8 mouse cellular contexts compared by ENCODE assay signal in the genomic region with DNA sequence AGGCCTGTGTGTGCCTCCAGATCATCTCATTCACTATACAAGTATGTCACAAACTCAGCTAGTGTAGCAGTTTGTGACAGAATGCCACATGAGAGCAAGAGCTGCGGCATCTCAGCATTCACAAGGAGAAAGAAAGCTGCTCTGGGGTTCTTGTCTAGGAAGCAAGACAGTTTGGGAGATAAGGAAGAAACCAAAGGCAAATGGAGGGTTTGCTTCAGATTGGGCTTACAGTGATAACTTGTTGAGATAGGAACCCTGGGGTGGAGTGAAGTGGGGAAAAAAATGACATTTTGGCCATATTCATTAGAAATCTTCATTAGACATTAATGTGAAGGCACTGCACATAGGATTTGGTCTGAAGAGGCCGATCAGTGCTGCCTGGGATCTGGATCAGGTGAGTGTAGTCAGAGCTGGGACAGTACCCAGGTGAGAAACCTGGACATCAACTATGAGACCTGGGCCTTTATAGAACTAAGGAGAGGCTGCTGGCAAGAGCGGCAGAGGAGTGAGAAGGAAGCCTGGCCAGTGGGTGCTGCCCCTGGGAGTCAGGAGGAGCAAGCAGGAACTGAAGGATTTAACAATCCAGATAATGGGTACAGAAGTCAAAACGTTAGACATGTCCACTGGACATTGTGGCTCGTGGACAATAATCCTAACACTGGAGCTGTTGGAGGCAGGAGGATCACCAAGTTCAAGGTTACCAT. TPM values are rescaled to one million over a fixed set of nuclear protein-coding genes. Genes with fewer than 3 reads are reported as not detected.
DNase-seq lines count a peak whose midpoint lies in the region; ATAC-seq and TF ChIP-seq lines count a peak whose summit lies in the region.

No protein-coding gene starts in this region.

- DNase-seq in kidney, adult 11 months: no peak
- DNase-seq in embryonic facial prominence, embryonic 10.5 days (ENCODE audit: low spot score): no peak
- DNase-seq in forebrain, postnatal 0 days: no peak
- no peak for DNase-seq in liver, embryonic 14.5 days (ENCODE audit: low read depth in 3 of 3, low spot score in 3 of 3)
- no peak for DNase-seq in urinary bladder, postnatal 10 days (ENCODE audit: low spot score)
- no peak for DNase-seq in right cerebral cortex, postnatal 10 days (ENCODE audit: low spot score in 2 of 2)
- DNase-seq in testis, postnatal 10 days (ENCODE audit: low spot score): no peak

- peak overlapping the region; percentile 67; the same call in 1 of the 2 replicates for H3K9ac ChIP-seq in kidney, embryonic 14.5 days (ENCODE audit: low read depth, low read length)
- H3K9ac ChIP-seq in forebrain, postnatal 0 days: no peak overlapping the region
- H3K9ac ChIP-seq in liver, embryonic 14.5 days (replicated peaks): no peak overlapping the region

- TF ChIP-seq EP300 in liver, embryonic 14.5 days (IDR thresholded peaks at IDR 0.05; ENCODE audit: low read depth): no peak

- WGBS in kidney, embryonic 14.5 days: 74% methylated on average over 5 of the region's 5 CpGs
- 79% methylated on average over 5 of the region's 5 CpGs for WGBS in embryonic facial prominence, embryonic 10.5 days
- WGBS in forebrain, postnatal 0 days: 81% methylated on average over 5 of the region's 5 CpGs
- 49% methylated on average over 5 of the region's 5 CpGs for WGBS in liver, embryonic 14.5 days (ENCODE audit: insufficient replicate concordance)

- H3K4me3 ChIP-seq in kidney, embryonic 14.5 days (ENCODE audit: low read length): peak overlapping the region; percentile 63
- peak overlapping the region; percentile 85 for H3K4me3 ChIP-seq in embryonic facial prominence, embryonic 10.5 days
- H3K4me3 ChIP-seq in forebrain, postnatal 0 days (ENCODE audit: low read depth, low read length): no peak overlapping the region
- H3K4me3 ChIP-seq in liver, embryonic 14.5 days (ENCODE audit: insufficient read depth in 1 of 2, low read depth in 2 of 2, low read length in 2 of 2): no peak overlapping the region

- H3K4me2 ChIP-seq in kidney, embryonic 14.5 days (replicated peaks; ENCODE audit: low read depth, low read length): peak overlapping the region; percentile 87
- H3K4me2 ChIP-seq in forebrain, postnatal 0 days (ENCODE audit: low read depth): peak overlapping the region; percentile 87
- peak overlapping the region; percentile 90 for H3K4me2 ChIP-seq in liver, embryonic 14.5 days (ENCODE audit: low read depth)

- H3K27ac ChIP-seq in kidney, embryonic 14.5 days (ENCODE audit: low read depth, low read length): peak overlapping the region; percentile 69
- peak overlapping the region; percentile 88; the same call in 1 of the 2 replicates for H3K27ac ChIP-seq in embryonic facial prominence, embryonic 10.5 days (replicated peaks)
- H3K27ac ChIP-seq in forebrain, postnatal 0 days (ENCODE audit: low read depth, low read length): no peak overlapping the region
- H3K27ac ChIP-seq in liver, embryonic 14.5 days: no peak overlapping the region

- TF ChIP-seq CTCF in forebrain, postnatal 0 days (IDR thresholded peaks at IDR 0.05; ENCODE audit: low read depth): no peak
- no peak for TF ChIP-seq CTCF in liver, embryonic 14.5 days (IDR thresholded peaks at IDR 0.05; ENCODE audit: low read depth)

- peaks cover 15% of the 10 kb centered on the region for H3K36me3 ChIP-seq in kidney, embryonic 14.5 days (ENCODE audit: control insufficient read depth, insufficient read depth, low read length)
- H3K36me3 ChIP-seq in embryonic facial prominence, embryonic 10.5 days (replicated peaks): peaks cover 20% of the 10 kb centered on the region
- H3K36me3 ChIP-seq in forebrain, postnatal 0 days (ENCODE audit: insufficient read depth): peaks cover 9% of the 10 kb centered on the region
- H3K36me3 ChIP-seq in liver, embryonic 14.5 days (replicated peaks; ENCODE audit: control insufficient read depth, insufficient read depth, low read depth): peaks cover 12% of the 10 kb centered on the region

- H3K9me3 ChIP-seq in kidney, embryonic 14.5 days (ENCODE audit: control insufficient read depth, low read length): no peaks in the 10 kb centered on the region
- no peaks in the 10 kb centered on the region for H3K9me3 ChIP-seq in embryonic facial prominence, embryonic 10.5 days
- H3K9me3 ChIP-seq in forebrain, postnatal 0 days (ENCODE audit: low read length): no peaks in the 10 kb centered on the region
- no peaks in the 10 kb centered on the region for H3K9me3 ChIP-seq in liver, embryonic 14.5 days (ENCODE audit: control insufficient read depth, low read length)

- no peaks in the 10 kb centered on the region for H3K27me3 ChIP-seq in kidney, embryonic 14.5 days (ENCODE audit: control insufficient read depth, insufficient read depth, low read length)
- H3K27me3 ChIP-seq in embryonic facial prominence, embryonic 10.5 days (replicated peaks; ENCODE audit: low read depth, poor library complexity, severe bottlenecking): peaks cover 56% of the 10 kb centered on the region
- H3K27me3 ChIP-seq in forebrain, postnatal 0 days (ENCODE audit: insufficient read depth, low read length): peaks cover 19% of the 10 kb centered on the region
- peaks cover 3% of the 10 kb centered on the region; the same call in 1 of the 2 replicates for H3K27me3 ChIP-seq in liver, embryonic 14.5 days (ENCODE audit: control insufficient read depth, insufficient read depth, low read length)

- ATAC-seq in kidney, embryonic 14.5 days (ENCODE audit: low FRiP score, low TSS enrichment): no peak
- ATAC-seq in forebrain, postnatal 0 days: no peak
- no peak for ATAC-seq in liver, embryonic 14.5 days (ENCODE audit: insufficient read depth)

- H3K4me1 ChIP-seq in kidney, embryonic 14.5 days (ENCODE audit: control insufficient read depth, insufficient read depth, low read length): peaks cover 49% of the 10 kb centered on the region
- H3K4me1 ChIP-seq in embryonic facial prominence, embryonic 10.5 days: peaks cover 65% of the 10 kb centered on the region
- peaks cover 28% of the 10 kb centered on the region for H3K4me1 ChIP-seq in forebrain, postnatal 0 days (ENCODE audit: insufficient read depth)
- H3K4me1 ChIP-seq in liver, embryonic 14.5 days (replicated peaks; ENCODE audit: control insufficient read depth in 2 of 2, insufficient read depth in 2 of 2, low read length in 1 of 2): peaks cover 35 to 42% of the 10 kb centered on the region in 2 experiments

RNA-seq across cellular contexts. Expression of a gene that starts 1.5 kb away (rescaled TPM):
- polyA plus RNA-seq in kidney, embryonic 14.5 days (2014; fragmentation: Nextera tagmentation; extraction: Ambion mirVana): 53.2 and 60.1 TPM in 2 replicates
- 45.3 and 46.5 TPM in 2 replicates for polyA plus RNA-seq in embryonic facial prominence, embryonic 10.5 days (2016; fragmentation: Nextera tagmentation; extraction: Ambion mirVana)
- 21.7 and 25.2 TPM in 2 replicates for total RNA-seq in forebrain, postnatal 0 days (2014; rRNA removed)
- polyA plus RNA-seq in forebrain, postnatal 0 days (2015; fragmentation: Nextera tagmentation; extraction: Ambion mirVana): 26.6 and 33.3 TPM in 2 replicates
- polyA plus RNA-seq in liver, embryonic 14.5 days (2012; rRNA removed): 9.8 and 13.6 TPM in 2 replicates
- 11.2 and 12.0 TPM in 2 replicates for polyA plus RNA-seq in liver, embryonic 14.5 days (2014; fragmentation: Nextera tagmentation; extraction: Ambion mirVana)

RNA-seq across cellular contexts. Expression of a gene that starts 5.7 kb away (rescaled TPM):
- 0.76 and 1.7 TPM in 2 replicates for polyA plus RNA-seq in kidney, embryonic 14.5 days (2014; fragmentation: Nextera tagmentation; extraction: Ambion mirVana)
- 0.97 and 1.2 TPM in 2 replicates for polyA plus RNA-seq in embryonic facial prominence, embryonic 10.5 days (2016; fragmentation: Nextera tagmentation; extraction: Ambion mirVana)
- total RNA-seq in forebrain, postnatal 0 days (2014; rRNA removed): 6.4 and 11.6 TPM in 2 replicates
- 5.9 and 7.0 TPM in 2 replicates for polyA plus RNA-seq in forebrain, postnatal 0 days (2015; fragmentation: Nextera tagmentation; extraction: Ambion mirVana)
- 0.19 and 0.25 TPM in 2 replicates for polyA plus RNA-seq in liver, embryonic 14.5 days (2012; rRNA removed)
- 0.20 and 0.28 TPM in 2 replicates for polyA plus RNA-seq in liver, embryonic 14.5 days (2014; fragmentation: Nextera tagmentation; extraction: Ambion mirVana)

RNA-seq across cellular contexts. Expression of a gene that starts 10.2 kb away (rescaled TPM):
- polyA plus RNA-seq in kidney, embryonic 14.5 days (2014; fragmentation: Nextera tagmentation; extraction: Ambion mirVana): 39.0 and 45.9 TPM in 2 replicates
- 63.4 and 67.3 TPM in 2 replicates for polyA plus RNA-seq in embryonic facial prominence, embryonic 10.5 days (2016; fragmentation: Nextera tagmentation; extraction: Ambion mirVana)
- total RNA-seq in forebrain, postnatal 0 days (2014; rRNA removed): 109 and 118 TPM in 2 replicates
- polyA plus RNA-seq in forebrain, postnatal 0 days (2015; fragmentation: Nextera tagmentation; extraction: Ambion mirVana): 128 and 129 TPM in 2 replicates
- polyA plus RNA-seq in liver, embryonic 14.5 days (2012; rRNA removed): 20.3 and 22.6 TPM in 2 replicates
- 39.7 and 40.4 TPM in 2 replicates for polyA plus RNA-seq in liver, embryonic 14.5 days (2014; fragmentation: Nextera tagmentation; extraction: Ambion mirVana)

RNA-seq across cellular contexts. Expression of a gene that starts 10.8 kb away (rescaled TPM):
- 41.0 and 48.6 TPM in 2 replicates for polyA plus RNA-seq in kidney, embryonic 14.5 days (2014; fragmentation: Nextera tagmentation; extraction: Ambion mirVana)
- 35.2 and 39.4 TPM in 2 replicates for polyA plus RNA-seq in embryonic facial prominence, embryonic 10.5 days (2016; fragmentation: Nextera tagmentation; extraction: Ambion mirVana)
- 59.9 and 73.3 TPM in 2 replicates for total RNA-seq in forebrain, postnatal 0 days (2014; rRNA removed)
- 65.9 and 70.4 TPM in 2 replicates for polyA plus RNA-seq in forebrain, postnatal 0 days (2015; fragmentation: Nextera tagmentation; extraction: Ambion mirVana)
- polyA plus RNA-seq in liver, embryonic 14.5 days (2012; rRNA removed): 10.5 and 12.9 TPM in 2 replicates
- polyA plus RNA-seq in liver, embryonic 14.5 days (2014; fragmentation: Nextera tagmentation; extraction: Ambion mirVana): 9.2 and 10.2 TPM in 2 replicates

RNA-seq across cellular contexts. Expression of a gene that starts 10.8 kb away (rescaled TPM):
- 28.7 and 32.3 TPM in 2 replicates for polyA plus RNA-seq in kidney, embryonic 14.5 days (2014; fragmentation: Nextera tagmentation; extraction: Ambion mirVana)
- polyA plus RNA-seq in embryonic facial prominence, embryonic 10.5 days (2016; fragmentation: Nextera tagmentation; extraction: Ambion mirVana): 16.4 and 16.7 TPM in 2 replicates
- 36.0 and 42.7 TPM in 2 replicates for total RNA-seq in forebrain, postnatal 0 days (2014; rRNA removed)
- polyA plus RNA-seq in forebrain, postnatal 0 days (2015; fragmentation: Nextera tagmentation; extraction: Ambion mirVana): 47.0 and 48.3 TPM in 2 replicates
- polyA plus RNA-seq in liver, embryonic 14.5 days (2012; rRNA removed): 9.8 and 12.1 TPM in 2 replicates
- polyA plus RNA-seq in liver, embryonic 14.5 days (2014; fragmentation: Nextera tagmentation; extraction: Ambion mirVana): 14.1 and 14.3 TPM in 2 replicates

Comparison
In these comparisons a context has a peak if more than half of its experiments do, and no peak if none do; other contexts are left out.
1. H3K27ac ChIP-seq: peak in kidney, embryonic 14.5 days (single experiment) and embryonic facial prominence, embryonic 10.5 days (single experiment); none in forebrain, postnatal 0 days (single experiment) and liver, embryonic 14.5 days (single experiment).
2. H3K4me3 ChIP-seq: peak in kidney, embryonic 14.5 days (single experiment) and embryonic facial prominence, embryonic 10.5 days (single experiment); none in forebrain, postnatal 0 days (single experiment) and liver, embryonic 14.5 days (0 of 2).
3. Peak in every context shown above with its lines, with median percentiles within 50 percentile points of each other: H3K4me2 ChIP-seq.